Mouse (Mus musculus) neural tube, embryonic 11.5 days (tissue): ENCODE results near the gene Klhdc7a. TPM values are rescaled to one million over a fixed set of nuclear protein-coding genes. Genes with fewer than 3 reads are reported as not detected.

ENCODE experiments used
- ATAC-seq: fragments of 200-750 bp; cut with Nextera tagmentation; 2 replicates; pipeline ENCODE4 v1.8.0; 2017; ENCODE audit warnings: moderate number of reproducible peaks, mild to moderate bottlenecking, moderate TSS enrichment, moderate library complexity; ENCODE audit not compliant: insufficient read depth, low FRiP score, low TSS enrichment
- DNase-seq: peaks from one replicate; pipeline ENCODE4 v3.0.0-alpha.2; 2015; ENCODE audit warnings: low spot score
- H3K27ac ChIP-seq: fragments of 300-500 bp; sonication (generic); 2 replicates; pipeline ENCODE4 v1.5.1; 2014; ENCODE audit warnings: low read depth, mild to moderate bottlenecking, low read length
- H3K27me3 ChIP-seq: fragments of 300-500 bp; sonication (generic); 2 replicates; pipeline ENCODE4 v1.6.1; 2014; ENCODE audit warnings: mild to moderate bottlenecking, low read length, mixed read lengths; ENCODE audit not compliant: control insufficient read depth, insufficient read depth
- H3K36me3 ChIP-seq: fragments of 300-500 bp; sonication (generic); 2 replicates; pipeline ENCODE4 v1.6.1; 2014; ENCODE audit warnings: mild to moderate bottlenecking, low read length, moderate library complexity, mixed read lengths; ENCODE audit not compliant: control insufficient read depth, insufficient read depth
- H3K4me1 ChIP-seq: fragments of 300-500 bp; sonication (generic); 2 replicates; pipeline ENCODE4 v1.6.1; 2014; ENCODE audit warnings: low read length, mixed read lengths; ENCODE audit not compliant: control insufficient read depth, insufficient read depth
- H3K4me2 ChIP-seq: fragments of 300-500 bp; sonication (generic); 2 replicates; pipeline ENCODE4 v1.6.1; 2014; ENCODE audit warnings: low read depth, mild to moderate bottlenecking, moderate library complexity
- H3K4me3 ChIP-seq: fragments of 300-500 bp; sonication (generic); 2 replicates; pipeline ENCODE4 v1.5.1; 2014; ENCODE audit warnings: low read depth, low read length
- H3K9ac ChIP-seq: fragments of 300-500 bp; sonication (generic); 2 replicates; pipeline ENCODE4 v1.6.1; 2014; ENCODE audit warnings: mild to moderate bottlenecking, low read length
- H3K9me3 ChIP-seq: fragments of 300-500 bp; sonication (generic); 2 replicates; pipeline ENCODE4 v1.6.1; 2016; ENCODE audit warnings: low read length; ENCODE audit not compliant: control insufficient read depth
- WGBS: fragments of 180-500 bp; shearing (Covaris S2); extraction: QIAGEN DNeasy Blood & Tissue Kit; methylation state at CpG from one replicate; pipeline ENCODE4 v1.1.7; 2014; 5-methylcytosine and 5-hydroxymethylcytosine counted together
- polyA plus RNA-seq: library from polyadenylated mRNA; unstranded; fragments of >200 nt; fragmentation: Nextera tagmentation; extraction: Ambion mirVana; gene quantifications from 2 replicates; pipeline ENCODE4 v1.2.1, GENCODE M21; 2014

Gene Klhdc7a
- polyA plus RNA-seq, 1 experiment from 2014 or later: 0.03 TPM

DNA sequence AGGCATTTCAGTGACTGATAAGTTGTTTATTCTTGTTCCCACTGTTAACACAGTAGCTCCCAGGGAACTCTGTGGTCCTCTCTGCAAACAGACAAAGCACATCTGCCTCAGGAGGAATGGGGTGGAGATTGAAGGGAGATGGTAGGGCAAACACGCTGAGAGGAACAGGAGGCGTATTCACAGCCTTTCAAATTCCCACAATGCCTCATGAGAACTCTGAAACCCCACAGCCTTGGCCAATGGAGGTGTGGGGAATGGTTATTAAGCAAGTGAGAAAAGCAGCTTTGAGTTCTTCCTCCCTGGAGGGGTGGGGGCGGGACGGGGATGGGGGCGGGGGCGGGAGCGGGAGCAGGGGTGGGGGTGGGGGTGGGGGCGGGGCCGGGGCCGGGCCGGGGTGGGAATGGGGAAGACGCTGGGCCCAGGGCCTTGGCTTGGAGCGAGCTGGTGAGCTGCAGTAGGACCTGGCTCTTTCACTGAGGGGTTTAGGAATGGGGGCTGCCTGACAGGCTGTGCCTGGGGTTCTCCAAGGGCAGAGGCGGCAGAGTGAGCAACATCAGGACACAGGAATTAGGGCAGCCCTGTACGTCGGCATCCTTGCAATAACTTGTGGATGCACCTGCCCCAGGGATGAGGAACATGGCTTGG, 25.4 kb upstream of the Klhdc7a start:
- peak; percentile 53 for DNase-seq
- peak overlapping the region; percentile 24 for H3K9ac ChIP-seq
- H3K9me3 ChIP-seq: no peaks in the 10 kb centered on the region
- ATAC-seq: peak; percentile 74
- peak overlapping the region; percentile 60 for H3K27ac ChIP-seq
- no peak overlapping the region for H3K4me2 ChIP-seq
- no peaks in the 10 kb centered on the region for H3K36me3 ChIP-seq
- no peak overlapping the region for H3K4me3 ChIP-seq
- H3K4me1 ChIP-seq: peaks cover 5% of the 10 kb centered on the region
- 20% methylated on average over 7 of the region's 16 CpGs for WGBS
- no peaks in the 10 kb centered on the region for H3K27me3 ChIP-seq

DNA sequence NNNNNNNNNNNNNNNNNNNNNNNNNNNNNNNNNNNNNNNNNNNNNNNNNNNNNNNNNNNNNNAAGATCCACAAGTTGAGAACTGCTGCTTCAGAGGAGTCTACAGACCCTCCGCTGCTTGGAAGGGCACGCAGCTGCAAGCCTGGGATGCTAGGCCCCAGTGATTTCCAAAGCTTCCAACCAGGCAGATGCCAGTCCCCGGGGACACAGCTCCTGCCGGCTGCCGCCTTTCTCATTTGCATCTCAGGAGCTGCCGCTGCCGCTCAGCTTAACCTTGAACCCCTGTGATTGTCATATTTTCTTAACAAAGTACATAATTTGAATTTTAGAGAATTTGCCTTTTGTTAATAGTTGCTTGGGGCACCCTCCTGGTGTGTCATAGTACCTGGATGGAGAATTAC, 19.1 kb upstream of the Klhdc7a start:
- H3K27ac ChIP-seq: no peak overlapping the region
- 27% methylated on average over 7 of the region's 7 CpGs for WGBS
- H3K9ac ChIP-seq: no peak overlapping the region

DNA sequence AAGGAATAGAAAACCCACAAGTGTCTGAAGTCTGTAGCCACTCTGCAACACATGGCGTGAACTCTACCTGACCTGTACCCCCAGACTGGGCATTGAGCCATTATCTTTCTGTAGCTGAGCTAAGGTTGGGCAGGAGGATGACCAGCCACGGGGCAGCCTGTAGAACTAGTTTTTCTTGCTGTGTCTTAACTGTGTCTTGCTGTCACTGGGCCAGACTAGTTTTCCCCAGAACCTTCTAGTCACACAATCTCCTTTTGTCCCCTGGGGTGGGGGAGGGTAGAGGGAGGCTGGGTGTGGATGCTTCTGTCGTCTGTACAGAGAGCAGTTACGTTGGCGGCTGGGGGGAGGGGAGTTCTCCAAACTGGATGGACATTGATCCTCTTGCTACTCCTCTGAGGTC, 10.9 kb upstream of the Klhdc7a start:
- 49% methylated on average over 5 of the region's 5 CpGs for WGBS
- no peaks in the 10 kb centered on the region for H3K36me3 ChIP-seq
- H3K4me2 ChIP-seq: no peak overlapping the region
- no peak for ATAC-seq
- peaks cover 20% of the 10 kb centered on the region for H3K4me1 ChIP-seq
- H3K27ac ChIP-seq: no peak overlapping the region
- no peaks in the 10 kb centered on the region for H3K27me3 ChIP-seq
- no peaks in the 10 kb centered on the region for H3K9me3 ChIP-seq
- no peak overlapping the region for H3K4me3 ChIP-seq
- no peak overlapping the region for H3K9ac ChIP-seq
- DNase-seq: no peak

More for the DNA sequence above, 19.1 kb upstream of the Klhdc7a start:
- no peaks in the 10 kb centered on the region for H3K36me3 ChIP-seq
- DNase-seq (peak; percentile 42), ATAC-seq (no peak)
- no peak overlapping the region for H3K4me2 ChIP-seq
- H3K9me3 ChIP-seq: no peaks in the 10 kb centered on the region
- no peaks in the 10 kb centered on the region for H3K27me3 ChIP-seq
- no peak overlapping the region for H3K4me3 ChIP-seq
- no peaks in the 10 kb centered on the region for H3K4me1 ChIP-seq

DNA sequence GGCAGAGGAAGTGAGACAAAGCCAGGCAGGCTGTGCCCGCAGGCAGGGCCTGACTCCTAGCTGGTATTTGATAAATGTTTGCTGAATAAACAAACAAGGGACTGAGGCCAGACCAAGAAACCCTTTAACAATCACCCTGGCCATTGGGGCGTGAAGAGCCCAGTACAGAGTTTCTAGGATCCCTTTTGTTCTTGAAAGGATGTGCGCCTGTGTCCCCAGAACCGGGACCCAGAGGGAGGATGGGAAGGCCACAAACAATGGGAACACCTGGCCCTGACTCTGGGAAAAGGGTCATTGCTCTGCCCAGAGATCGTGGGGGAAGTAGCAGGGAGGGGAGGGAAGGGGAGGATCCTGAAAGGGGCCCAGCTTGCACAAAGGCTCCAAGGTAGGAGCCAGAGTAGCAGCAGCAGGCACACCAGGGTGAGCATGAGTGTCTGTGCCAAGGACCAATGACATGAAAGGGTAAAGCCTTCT, 9.5 kb upstream of the Klhdc7a start:
- H3K27ac ChIP-seq: peak overlapping the region; percentile 36; the same call in 1 of the 2 replicates
- ATAC-seq (no peak), DNase-seq (peak; percentile 57)
- WGBS: 4% methylated on average over 5 of the region's 5 CpGs
- H3K9ac ChIP-seq: no peak overlapping the region
- H3K27me3 ChIP-seq: no peaks in the 10 kb centered on the region
- H3K36me3 ChIP-seq: no peaks in the 10 kb centered on the region
- H3K9me3 ChIP-seq: no peaks in the 10 kb centered on the region
- peaks cover 20% of the 10 kb centered on the region for H3K4me1 ChIP-seq
- no peak overlapping the region for H3K4me3 ChIP-seq
- H3K4me2 ChIP-seq: no peak overlapping the region

DNA sequence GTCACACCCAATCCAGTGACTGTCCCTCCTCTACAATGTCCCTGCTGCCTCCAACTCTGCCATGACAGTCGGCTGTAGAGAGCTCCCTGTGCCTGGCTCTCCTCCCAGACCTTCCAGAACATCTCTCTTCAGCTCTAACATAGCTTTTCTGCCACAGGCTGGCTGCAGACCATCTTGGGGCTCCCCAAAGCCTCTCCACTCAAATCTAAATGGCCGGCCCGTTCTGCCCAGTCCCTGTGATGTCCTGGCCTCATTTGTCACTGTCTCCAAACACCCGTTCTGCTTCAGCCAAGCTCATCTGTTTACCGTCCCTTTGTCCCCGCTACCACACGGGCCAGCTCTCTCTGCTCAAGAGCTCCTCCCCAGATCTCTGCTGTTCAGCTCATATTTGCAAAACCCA, 6.7 kb upstream of the Klhdc7a start:
- H3K27ac ChIP-seq: no peak overlapping the region
- H3K27me3 ChIP-seq: no peaks in the 10 kb centered on the region
- no peaks in the 10 kb centered on the region for H3K36me3 ChIP-seq
- no peak overlapping the region for H3K4me3 ChIP-seq
- peaks cover 20% of the 10 kb centered on the region for H3K4me1 ChIP-seq
- WGBS: 13% methylated on average over 7 of the region's 7 CpGs
- ATAC-seq: no peak
- H3K4me2 ChIP-seq: no peak overlapping the region
- H3K9me3 ChIP-seq: no peaks in the 10 kb centered on the region
- H3K9ac ChIP-seq: no peak overlapping the region
- no peak for DNase-seq

DNA sequence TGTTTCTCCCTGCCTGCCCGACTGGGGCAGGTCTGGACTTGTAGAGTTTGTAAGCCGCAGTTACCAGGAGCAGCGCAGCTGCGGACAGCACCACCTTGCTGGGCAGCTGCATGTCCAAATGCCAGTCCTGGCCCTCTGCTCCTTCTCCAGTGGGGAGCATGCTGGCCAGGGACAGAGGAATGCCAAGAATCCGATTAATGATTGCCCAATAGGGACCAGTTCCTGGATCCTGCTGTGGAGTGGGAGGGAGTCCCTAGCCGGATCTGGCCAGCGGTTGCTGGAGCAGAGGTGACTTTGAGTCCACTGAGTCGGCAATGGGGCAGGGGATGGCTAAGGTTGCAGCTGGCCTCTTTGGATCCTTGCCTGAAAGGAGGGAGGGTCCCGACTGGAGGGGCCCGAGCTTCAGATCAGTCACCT, 343 bp downstream of the Klhdc7a start:
- 14% methylated on average over 10 of the region's 10 CpGs for WGBS
- no peaks in the 10 kb centered on the region for H3K9me3 ChIP-seq
- H3K4me2 ChIP-seq: no peak overlapping the region
- H3K27ac ChIP-seq: no peak overlapping the region
- DNase-seq (no peak), ATAC-seq (no peak)
- no peaks in the 10 kb centered on the region for H3K4me1 ChIP-seq
- H3K36me3 ChIP-seq: no peaks in the 10 kb centered on the region
- H3K27me3 ChIP-seq: no peaks in the 10 kb centered on the region
- H3K9ac ChIP-seq: no peak overlapping the region
- no peak overlapping the region for H3K4me3 ChIP-seq

DNA sequence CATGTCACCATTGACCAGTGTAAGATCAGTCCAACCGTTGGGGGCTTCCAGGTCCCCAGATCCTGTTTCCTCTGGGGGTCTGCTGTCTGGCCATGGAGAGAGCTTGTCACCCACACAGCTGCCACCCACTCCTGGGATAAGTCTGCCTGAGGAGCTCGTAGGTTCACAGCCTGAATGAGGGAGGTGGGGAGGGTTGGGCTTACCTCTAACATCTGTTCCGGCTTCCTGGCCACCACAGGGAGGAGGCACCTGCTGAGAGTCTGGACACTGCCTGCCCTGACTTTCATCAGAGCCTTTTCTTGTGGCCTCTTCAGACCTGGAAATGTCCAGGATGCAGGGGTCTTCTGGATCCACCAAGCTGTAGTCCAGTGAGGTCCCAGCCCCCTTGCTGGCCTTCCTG, 845 bp downstream of the Klhdc7a start:
- H3K4me3 ChIP-seq: no peak overlapping the region
- H3K9me3 ChIP-seq: no peaks in the 10 kb centered on the region
- H3K27me3 ChIP-seq: no peaks in the 10 kb centered on the region
- H3K9ac ChIP-seq: no peak overlapping the region
- WGBS: 34% methylated on average over 3 of the region's 3 CpGs
- H3K4me2 ChIP-seq: no peak overlapping the region
- H3K4me1 ChIP-seq: no peaks in the 10 kb centered on the region
- H3K36me3 ChIP-seq: no peaks in the 10 kb centered on the region
- ATAC-seq (no peak), DNase-seq (no peak)
- no peak overlapping the region for H3K27ac ChIP-seq

DNA sequence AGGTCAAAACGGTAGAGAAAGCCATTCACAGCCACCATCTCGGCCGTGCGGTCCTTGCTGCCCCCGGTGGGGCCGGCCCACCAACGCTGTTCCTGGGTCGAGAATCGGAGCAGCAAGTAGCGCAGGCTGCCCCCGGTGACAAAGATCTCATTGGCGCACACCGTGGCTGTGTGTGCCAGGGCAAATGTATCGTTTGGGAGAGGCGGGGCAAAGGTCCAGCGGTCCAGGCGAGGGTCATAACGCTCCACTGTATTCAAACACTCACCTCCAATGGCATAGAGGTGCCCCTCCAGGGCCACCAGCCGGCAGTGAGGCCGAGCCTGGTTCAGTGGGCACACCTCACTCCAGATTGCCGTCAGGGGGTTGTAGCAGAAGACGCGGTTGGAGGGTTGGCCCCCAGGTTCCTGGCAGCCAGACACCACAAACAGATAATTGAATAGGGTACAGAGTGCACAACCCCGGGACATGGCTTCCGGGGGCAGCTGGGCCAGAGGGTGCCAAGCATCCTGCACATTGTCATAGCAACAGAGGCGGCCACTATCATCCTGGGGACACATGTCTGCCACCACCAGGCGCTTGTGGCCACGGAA, 2.1 kb downstream of the Klhdc7a start:
- no peak for DNase-seq
- Histone ChIP-seq H3K9ac (no peak overlapping the region), H3K4me3 (no peak overlapping the region), H3K36me3 (no peaks in the 10 kb centered on the region), H3K4me1 (no peaks in the 10 kb centered on the region), H3K4me2 (no peak overlapping the region), H3K9me3 (no peaks in the 10 kb centered on the region), H3K27me3 (no peaks in the 10 kb centered on the region), H3K27ac (no peak overlapping the region)
- 94% methylated on average over 28 of the region's 28 CpGs for WGBS
- ATAC-seq: no peak

DNA sequence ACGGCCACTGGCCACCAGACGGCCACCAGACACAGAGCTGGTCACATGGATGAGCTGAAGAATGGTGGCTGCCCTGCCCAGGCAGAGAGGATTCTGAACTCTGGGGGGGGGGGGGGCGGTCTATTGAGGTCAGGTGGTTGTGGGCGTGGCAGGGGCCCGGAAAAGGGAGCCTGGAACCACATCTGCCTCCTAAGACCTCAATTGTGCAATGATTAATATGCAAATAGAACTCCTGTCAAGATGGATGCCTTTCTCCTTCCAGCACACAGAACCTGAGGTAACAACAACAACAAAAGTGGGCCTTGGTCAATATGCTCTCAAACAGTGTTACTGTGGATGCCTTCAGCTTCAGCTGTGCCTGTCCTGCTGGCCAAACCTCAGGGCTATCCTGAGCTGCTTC, 3.4 kb downstream of the Klhdc7a start:
- Histone ChIP-seq H3K9ac (no peak overlapping the region), H3K4me3 (no peak overlapping the region), H3K36me3 (no peaks in the 10 kb centered on the region), H3K9me3 (no peaks in the 10 kb centered on the region), H3K4me2 (no peak overlapping the region), H3K27ac (no peak overlapping the region), H3K27me3 (no peaks in the 10 kb centered on the region), H3K4me1 (0 out of 2 replicates have a peak, but pooled peaks cover 2% of the 10 kb centered on the region)
- DNase-seq (no peak), ATAC-seq (no peak)
- WGBS: 78% methylated on average over 4 of the region's 5 CpGs
